Mouse (Mus musculus) stomach, postnatal 0 days (tissue): ENCODE results near the gene U90926.

Source experiments
- CTCF ChIP-seq: IDR thresholded peaks from 2 replicates; pipeline ENCODE4 v1.5.1; 2016; ENCODE audit warnings: antibody characterized with exemption, low read depth, mild to moderate bottlenecking, moderate library complexity
- EP300 ChIP-seq: optimal IDR thresholded peaks from 2 replicates; pipeline ENCODE3; 2016; ENCODE audit warnings: antibody characterized with exemption

DNA sequence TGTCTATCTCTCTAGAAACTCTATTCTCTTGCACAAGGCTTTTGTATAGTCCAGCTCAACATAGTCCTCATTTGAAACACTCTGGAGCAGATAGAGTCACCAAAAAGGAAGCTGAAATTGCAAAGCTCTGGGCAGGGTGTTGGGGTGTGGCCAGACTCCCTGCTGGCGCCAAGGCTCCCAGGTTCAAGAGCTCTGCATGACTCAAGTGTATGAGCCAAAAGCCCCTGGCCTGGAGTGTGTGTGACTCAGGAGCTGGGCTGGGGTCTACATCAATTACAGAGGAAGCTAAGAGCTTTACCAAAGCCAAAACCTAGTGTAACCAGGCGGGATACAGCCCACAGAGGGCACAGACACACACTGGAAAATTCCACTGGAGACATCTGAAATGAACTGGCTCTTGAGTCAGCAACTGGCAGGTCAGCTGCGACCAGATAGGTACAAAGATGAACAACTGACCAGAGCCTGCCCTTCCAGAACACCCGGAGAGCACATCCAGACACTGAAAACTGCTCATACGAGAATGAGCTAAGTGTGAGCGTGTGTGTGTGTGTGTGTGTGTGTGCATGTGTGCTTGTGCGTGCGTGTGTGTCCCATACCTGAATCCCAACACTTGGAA, 5.2 kb upstream of the U90926 start:
- TF ChIP-seq CTCF (no peak), EP300 (no peak)
